Comparison of ENCODE assay signal across 8 mouse cellular contexts in the genomic region with DNA sequence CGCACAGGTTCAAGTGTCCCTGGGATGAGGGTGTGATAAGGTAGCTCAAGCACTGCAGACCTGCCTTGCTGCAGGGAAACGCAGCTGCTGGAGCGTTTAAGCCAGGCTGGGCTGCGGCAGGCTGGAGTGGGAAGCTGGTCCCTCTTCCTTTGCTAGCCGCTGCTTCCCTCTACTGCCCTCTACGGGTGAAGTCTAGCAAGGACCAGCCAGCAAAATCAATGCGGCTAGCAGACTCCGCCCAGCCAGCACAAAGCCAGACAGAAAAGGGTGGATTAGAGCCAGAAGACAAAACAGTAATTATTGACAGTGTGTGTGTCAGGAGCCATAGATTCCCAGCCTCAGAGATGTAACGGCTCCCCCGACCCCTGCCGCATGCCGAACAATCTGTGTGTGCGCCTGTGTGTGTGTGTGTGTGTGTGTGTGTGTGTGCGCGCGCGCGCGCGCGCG.
DNase-seq lines count a peak whose midpoint lies in the region; ATAC-seq and TF ChIP-seq lines count a peak whose summit lies in the region.

No protein-coding gene starts in this region.

- peak overlapping the region; percentile 62 for H3K4me3 ChIP-seq in bone marrow, adult 2 months (replicated peaks; ENCODE audit: control insufficient read depth, low read depth, low read length)
- no peak overlapping the region for H3K4me3 ChIP-seq in embryonic fibroblast, embryonic 13.5 days (ENCODE audit: insufficient read depth, low read length)
- peak overlapping the region; percentile 32 for H3K4me3 ChIP-seq in heart, embryonic 11.5 days (ENCODE audit: low read depth, low read length)
- H3K4me3 ChIP-seq in kidney, embryonic 15.5 days (replicated peaks), result peak overlapping the region; percentile 36

- H3K4me1 ChIP-seq in bone marrow, adult 2 months (ENCODE audit: control insufficient read depth, insufficient read depth, low read length), result no peaks in the 10 kb centered on the region; the same call in 1 of the 2 replicates
- no peaks in the 10 kb centered on the region for H3K4me1 ChIP-seq in embryonic fibroblast, embryonic 13.5 days (ENCODE audit: control insufficient read depth, insufficient read depth, low read length)
- no peaks in the 10 kb centered on the region for H3K4me1 ChIP-seq in heart, embryonic 11.5 days (ENCODE audit: control insufficient read depth, insufficient read depth, low read length)
- H3K4me1 ChIP-seq in kidney, embryonic 15.5 days, result no peaks in the 10 kb centered on the region

- no peak for TF ChIP-seq POLR2A in bone marrow, adult 2 months (IDR thresholded peaks at IDR 0.05; ENCODE audit: borderline replicate concordance, control insufficient read depth, low read depth, low read length)
- no peak for TF ChIP-seq POLR2A in embryonic fibroblast, embryonic 13.5 days (IDR thresholded peaks at IDR 0.05; ENCODE audit: low read depth, low read length)

- no peaks in the 10 kb centered on the region for H3K36me3 ChIP-seq in heart, embryonic 11.5 days (ENCODE audit: control insufficient read depth, insufficient read depth, low read length)
- H3K36me3 ChIP-seq in kidney, embryonic 15.5 days, result no peaks in the 10 kb centered on the region

- H3K4me2 ChIP-seq in heart, embryonic 11.5 days, result peak overlapping the region; percentile 56
- peak overlapping the region; percentile 48 for H3K4me2 ChIP-seq in kidney, embryonic 15.5 days

- 56% methylated on average over 22 of the region's 22 CpGs for WGBS in bone marrow, adult 2 months
- 40% methylated on average over 22 of the region's 22 CpGs for WGBS in heart, embryonic 11.5 days (ENCODE audit: insufficient replicate concordance)
- WGBS in kidney, embryonic 15.5 days, result 42% methylated on average over 22 of the region's 22 CpGs

- 0 out of 2 replicates have a peak overlapping the region, but pooled peaks have one; percentile 49 for H3K9ac ChIP-seq in heart, embryonic 11.5 days (ENCODE audit: low read depth, low read length)
- no peak overlapping the region for H3K9ac ChIP-seq in kidney, embryonic 15.5 days

- 0 out of 2 replicates have a peak overlapping the region, but pooled peaks have one; percentile 13 for H3K27ac ChIP-seq in bone marrow, adult 2 months (ENCODE audit: control insufficient read depth, insufficient read depth, low read depth, low read length, poor library complexity)
- H3K27ac ChIP-seq in embryonic fibroblast, embryonic 13.5 days (ENCODE audit: insufficient read depth, low read length), result no peak overlapping the region
- H3K27ac ChIP-seq in heart, embryonic 11.5 days (ENCODE audit: low read depth, low read length), result no peak overlapping the region
- H3K27ac ChIP-seq in kidney, embryonic 15.5 days, result no peak overlapping the region

- no peaks in the 10 kb centered on the region for H3K27me3 ChIP-seq in heart, embryonic 11.5 days (ENCODE audit: control insufficient read depth, insufficient read depth, low read length)
- H3K27me3 ChIP-seq in kidney, embryonic 15.5 days, result no peaks in the 10 kb centered on the region

- peak; percentile 57; the same call in 1 of the 2 replicates for ATAC-seq in heart, embryonic 11.5 days (replicated peaks; ENCODE audit: insufficient number of reproducible peaks, low FRiP score, low TSS enrichment)
- peak; percentile 86 for ATAC-seq in kidney, embryonic 15.5 days (replicated peaks; ENCODE audit: low FRiP score)
- ATAC-seq in monocyte, adult 5-6 weeks (replicated peaks; ENCODE audit: insufficient number of reproducible peaks, low FRiP score, low TSS enrichment, poor library complexity, severe bottlenecking), result peak; percentile 90

- peak; percentile 77 for TF ChIP-seq CTCF in bone marrow, adult 2 months (IDR thresholded peaks at IDR 0.05; ENCODE audit: control insufficient read depth, insufficient read depth, low read length)
- TF ChIP-seq CTCF in embryonic fibroblast, embryonic 13.5 days (IDR thresholded peaks at IDR 0.05; ENCODE audit: borderline replicate concordance, insufficient read depth, low read length), result peak; percentile 50; the same call in 1 of the 2 replicates

- DNase-seq in 416B (ENCODE audit: low read depth) (peak; percentile 41), liver (peak; percentile 73)
- peak; percentile 61 to 83 for DNase-seq in spleen, postnatal 4 days (ENCODE audit: low spot score in 2 of 2)

- no peaks in the 10 kb centered on the region for H3K9me3 ChIP-seq in heart, embryonic 11.5 days (replicated peaks; ENCODE audit: control insufficient read depth, low read length)
- no peaks in the 10 kb centered on the region for H3K9me3 ChIP-seq in kidney, embryonic 15.5 days (replicated peaks)
